Mouse (Mus musculus): Measurements from ENCODE around the gene C9orf72.

GRCm38 (mm10) chr4:35154051-35154450 is 71.9 kb downstream of the C9orf72 start:
- TF ChIP-seq CTCF (IDR thresholded peaks at IDR 0.05; ENCODE audit: low read depth, low read length) (no peak), POLR2A (IDR thresholded peaks at IDR 0.05; ENCODE audit: extremely low read depth, insufficient read depth, low read length) (no peak)

All from liver, adult 2 months (tissue).